Mouse (Mus musculus) right cerebral cortex, adult 18-20 months (tissue): ENCODE data around the gene 4930453N24Rik.
A peak's percentile ranks its signal among the peaks of the same experiment; 100 is the strongest.

Source experiments
- DNase-seq: peaks from one replicate; pipeline ENCODE4 v3.0.0; 2022; ENCODE audit warnings: mixed read lengths

4930453N24Rik gene

DNA sequence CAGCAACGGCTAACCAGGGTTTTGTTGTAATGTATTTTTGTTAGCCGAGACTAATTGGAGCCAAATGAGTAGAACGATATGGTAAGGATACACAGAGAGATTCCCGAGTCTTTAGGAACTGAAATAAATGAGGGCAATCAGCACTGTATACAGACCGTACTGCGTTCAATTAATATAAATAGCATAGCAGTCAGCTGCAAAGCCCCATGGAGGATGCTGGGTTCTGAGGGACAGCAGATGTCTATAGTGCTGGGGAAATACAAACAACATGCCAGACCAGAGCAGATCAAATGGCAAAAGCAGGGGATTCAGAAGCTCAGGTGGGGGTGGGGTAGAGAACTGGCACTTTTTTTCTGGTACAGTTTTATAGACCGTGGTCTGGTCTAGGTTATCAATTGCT lies 51.9 kb downstream of the 4930453N24Rik start:
- DNase-seq = no peak

DNA sequence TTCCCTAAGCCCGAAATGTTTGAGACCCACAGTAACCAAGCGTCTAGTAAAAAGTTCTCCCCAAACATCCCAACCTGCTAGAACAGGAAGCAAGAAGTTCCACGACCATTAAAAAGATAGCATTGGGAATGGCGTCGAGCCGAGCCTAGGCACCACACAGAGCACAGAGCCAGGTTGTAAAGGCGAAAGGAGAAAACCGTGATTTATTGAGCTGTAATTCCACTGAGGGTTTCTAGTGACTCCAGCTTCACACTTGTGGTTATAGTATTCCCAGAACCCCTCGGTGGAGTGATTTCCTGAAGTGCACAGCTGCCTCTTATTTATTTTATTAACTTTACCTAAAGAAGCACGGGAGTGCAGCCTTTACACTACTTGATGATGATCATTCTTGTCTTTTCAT lies 53.1 kb downstream of the 4930453N24Rik start:
- no peak for DNase-seq

DNA sequence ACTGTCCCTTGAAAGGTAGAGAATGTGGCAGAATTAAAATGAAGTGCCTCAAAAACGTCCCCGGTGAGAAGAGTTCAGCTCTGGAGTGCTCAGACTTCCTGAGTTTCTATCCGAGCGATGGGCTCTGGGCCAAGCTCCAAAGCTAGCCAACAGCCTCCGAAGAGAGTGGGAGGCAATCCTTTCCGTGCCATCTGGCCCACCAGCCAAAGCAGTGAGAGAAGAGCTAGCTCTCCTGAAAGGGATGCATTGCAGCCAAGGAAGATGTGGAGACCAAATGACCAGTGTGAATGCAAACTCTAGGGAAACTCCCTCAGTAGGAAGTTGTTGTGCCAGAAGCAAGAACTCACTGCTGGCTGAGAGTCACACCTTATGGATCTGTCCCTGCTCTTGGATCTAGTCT lies 59.1 kb downstream of the 4930453N24Rik start:
- DNase-seq = peak; percentile 88
